Mouse (Mus musculus): ENCODE data around the gene Cdc14b. TPM values are rescaled to one million over a fixed set of nuclear protein-coding genes. Genes with fewer than 3 reads are reported as not detected.

Gene Cdc14b
- total and polyA plus RNA-seq, 2 experiments from 2014 or later, result 1.2 to 4.6 TPM

DNA sequence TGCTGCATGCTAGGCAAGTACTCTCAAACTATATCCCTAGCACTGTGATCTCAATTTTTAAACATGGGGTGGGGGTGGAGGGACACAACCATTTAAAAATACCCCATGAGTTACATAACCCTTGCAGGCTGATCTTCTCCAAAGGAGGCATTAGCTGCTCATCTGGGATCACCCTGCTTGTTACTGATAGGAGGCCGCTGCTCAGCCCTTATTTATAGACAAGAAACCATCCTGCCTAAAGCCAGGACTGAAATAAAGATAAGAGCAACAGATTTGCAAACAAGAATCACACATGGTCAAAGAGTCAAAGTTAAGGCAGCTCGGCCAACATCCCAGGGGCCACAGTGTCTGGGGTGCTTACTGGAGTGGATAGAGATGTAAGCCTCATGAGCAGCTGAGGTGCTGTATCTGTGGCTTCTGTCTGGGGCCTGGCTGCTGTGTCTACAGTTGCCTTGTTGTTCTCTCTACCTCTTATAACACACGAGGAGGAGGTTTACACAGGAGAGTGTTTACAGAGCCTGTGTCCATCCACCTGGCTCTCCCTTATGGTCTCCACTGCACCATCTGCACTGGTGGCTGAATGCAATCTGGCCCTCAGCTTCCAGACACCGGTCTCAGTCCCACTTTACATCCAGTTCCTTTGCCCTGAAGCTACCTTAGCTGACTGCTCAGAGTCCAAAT is 38.0 kb downstream of the Cdc14b start:
- Histone ChIP-seq H3K27me3 (ENCODE audit: insufficient read depth, low read length) (no peaks in the 10 kb centered on the region), H3K4me3 (ENCODE audit: low read depth, low read length) (no peak overlapping the region), H3K9ac (replicated peaks; ENCODE audit: low read length, poor library complexity, severe bottlenecking) (no peak overlapping the region), H3K9me3 (ENCODE audit: low read length) (no peaks in the 10 kb centered on the region), H3K36me3 (ENCODE audit: insufficient read depth, low read length) (no peaks in the 10 kb centered on the region), H3K4me1 (ENCODE audit: insufficient read depth, low read length) (no peaks in the 10 kb centered on the region), H3K27ac (ENCODE audit: low read depth, low read length) (no peak overlapping the region), H3K4me2 (ENCODE audit: low read depth, low read length, poor library complexity, severe bottlenecking) (no peak overlapping the region)
- WGBS, result 79% methylated on average over 4 of the region's 4 CpGs
- no peak for TF ChIP-seq CTCF (IDR thresholded peaks at IDR 0.05)
- no peak for ATAC-seq (ENCODE audit: low FRiP score)
- DNase-seq (ENCODE audit: low spot score), result no peak

DNA sequence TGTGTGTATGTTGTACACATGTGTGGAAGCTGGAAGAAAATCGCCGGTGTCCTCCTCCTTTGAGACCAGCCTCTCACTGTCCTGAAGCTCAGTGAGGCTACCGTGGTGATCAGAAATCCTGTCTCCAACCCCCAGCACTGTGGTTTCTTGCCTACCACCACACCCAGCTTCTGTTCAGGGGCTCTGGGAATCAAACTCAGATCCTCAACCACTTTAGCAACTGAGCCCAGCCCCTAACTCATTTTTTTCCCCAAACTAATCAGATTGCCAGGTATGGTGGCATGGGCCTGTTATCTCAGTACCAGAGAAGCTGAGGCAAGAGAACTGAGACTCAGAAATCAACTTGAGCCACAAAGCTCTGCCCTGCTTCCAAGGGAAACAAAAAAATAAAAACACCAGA is 39.3 kb downstream of the Cdc14b start:
- no peaks in the 10 kb centered on the region for H3K4me1 ChIP-seq (ENCODE audit: insufficient read depth, low read length)

DNA sequence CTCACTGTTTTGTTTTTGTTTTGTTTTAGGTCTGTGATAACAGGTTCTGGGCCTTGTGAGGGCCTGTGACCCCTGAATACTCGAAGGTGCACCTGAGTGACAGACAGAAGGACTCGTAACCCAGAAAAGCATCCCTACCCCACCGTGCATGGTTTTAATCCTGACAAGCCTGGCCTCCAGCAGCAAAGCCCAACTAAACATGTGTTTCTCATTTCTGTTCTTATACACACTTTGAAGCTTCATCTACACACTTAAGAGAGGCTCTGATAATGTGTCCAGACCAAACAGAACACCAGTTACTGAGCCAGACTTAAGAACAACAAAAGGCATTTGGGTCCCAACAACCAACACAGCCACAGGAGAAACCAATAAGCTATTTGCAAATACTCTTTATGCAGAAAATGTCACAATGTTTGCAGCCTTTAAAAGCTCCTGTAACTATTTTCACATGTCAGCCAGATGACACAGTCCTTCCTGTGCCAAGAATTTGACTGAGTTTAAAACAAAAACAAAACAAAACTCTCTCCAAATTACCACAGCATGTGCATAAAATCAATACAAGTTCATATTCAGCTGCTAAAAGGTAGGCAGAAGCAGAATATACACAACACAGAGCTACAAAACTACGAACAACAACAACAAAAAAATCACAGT is 39.9 kb downstream of the Cdc14b start:
- H3K4me1 ChIP-seq (ENCODE audit: insufficient read depth, low read length), result no peaks in the 10 kb centered on the region
- H3K27ac ChIP-seq (ENCODE audit: low read depth, low read length), result no peak overlapping the region
- WGBS, result 74% methylated on average over 4 of the region's 4 CpGs
- H3K36me3 ChIP-seq (ENCODE audit: insufficient read depth, low read length), result no peaks in the 10 kb centered on the region
- no peak for TF ChIP-seq CTCF (IDR thresholded peaks at IDR 0.05)
- H3K9me3 ChIP-seq (ENCODE audit: low read length), result no peaks in the 10 kb centered on the region
- H3K27me3 ChIP-seq (ENCODE audit: insufficient read depth, low read length), result no peaks in the 10 kb centered on the region
- no peak overlapping the region for H3K4me3 ChIP-seq (ENCODE audit: low read depth, low read length)
- ATAC-seq (ENCODE audit: low FRiP score) (no peak), DNase-seq (ENCODE audit: low spot score) (no peak)
- no peak overlapping the region for H3K9ac ChIP-seq (replicated peaks; ENCODE audit: low read length, poor library complexity, severe bottlenecking)
- H3K4me2 ChIP-seq (ENCODE audit: low read depth, low read length, poor library complexity, severe bottlenecking), result no peak overlapping the region

More for the DNA sequence above, 39.3 kb downstream of the Cdc14b start:
- DNase-seq (ENCODE audit: low spot score) (no peak), ATAC-seq (ENCODE audit: low FRiP score) (no peak)
- Histone ChIP-seq H3K4me3 (ENCODE audit: low read depth, low read length) (no peak overlapping the region), H3K9me3 (ENCODE audit: low read length) (no peaks in the 10 kb centered on the region), H3K9ac (replicated peaks; ENCODE audit: low read length, poor library complexity, severe bottlenecking) (no peak overlapping the region), H3K36me3 (ENCODE audit: insufficient read depth, low read length) (no peaks in the 10 kb centered on the region), H3K4me2 (ENCODE audit: low read depth, low read length, poor library complexity, severe bottlenecking) (no peak overlapping the region), H3K27ac (ENCODE audit: low read depth, low read length) (no peak overlapping the region), H3K27me3 (ENCODE audit: insufficient read depth, low read length) (no peaks in the 10 kb centered on the region)
- no peak for TF ChIP-seq CTCF (IDR thresholded peaks at IDR 0.05)
- WGBS, result 87% methylated on average over 3 of the region's 3 CpGs

DNA sequence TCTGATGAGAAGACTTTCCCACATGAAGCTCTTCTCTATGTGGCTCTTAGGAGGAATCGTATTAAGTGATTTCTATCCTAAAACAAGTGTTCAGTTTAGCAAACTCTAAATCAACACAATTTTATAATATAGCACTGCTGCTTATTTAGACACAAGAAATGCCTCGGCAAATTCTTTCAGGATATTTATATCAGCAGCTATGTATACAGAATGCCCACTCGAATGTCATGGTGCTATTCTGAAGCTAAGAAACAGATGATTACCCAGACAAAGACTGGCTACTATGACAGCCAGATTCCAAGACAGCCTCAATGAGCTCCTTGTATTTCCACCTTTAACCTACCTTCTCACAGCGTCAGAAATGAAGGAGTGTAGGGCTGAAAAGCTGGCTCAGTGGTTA is 42.0 kb downstream of the Cdc14b start:
- no peak overlapping the region for H3K9ac ChIP-seq (replicated peaks; ENCODE audit: low read length, poor library complexity, severe bottlenecking)
- H3K9me3 ChIP-seq (ENCODE audit: low read length), result no peaks in the 10 kb centered on the region
- no peaks in the 10 kb centered on the region for H3K27me3 ChIP-seq (ENCODE audit: insufficient read depth, low read length)
- no peak overlapping the region for H3K4me3 ChIP-seq (ENCODE audit: low read depth, low read length)
- TF ChIP-seq CTCF (IDR thresholded peaks at IDR 0.05), result no peak
- 78% methylated on average over 4 of the region's 4 CpGs for WGBS
- no peak overlapping the region for H3K27ac ChIP-seq (ENCODE audit: low read depth, low read length)
- DNase-seq (ENCODE audit: low spot score) (no peak), ATAC-seq (ENCODE audit: low FRiP score) (no peak)
- no peak overlapping the region for H3K4me2 ChIP-seq (ENCODE audit: low read depth, low read length, poor library complexity, severe bottlenecking)
- H3K36me3 ChIP-seq (ENCODE audit: insufficient read depth, low read length), result no peaks in the 10 kb centered on the region
- no peaks in the 10 kb centered on the region for H3K4me1 ChIP-seq (ENCODE audit: insufficient read depth, low read length)

DNA sequence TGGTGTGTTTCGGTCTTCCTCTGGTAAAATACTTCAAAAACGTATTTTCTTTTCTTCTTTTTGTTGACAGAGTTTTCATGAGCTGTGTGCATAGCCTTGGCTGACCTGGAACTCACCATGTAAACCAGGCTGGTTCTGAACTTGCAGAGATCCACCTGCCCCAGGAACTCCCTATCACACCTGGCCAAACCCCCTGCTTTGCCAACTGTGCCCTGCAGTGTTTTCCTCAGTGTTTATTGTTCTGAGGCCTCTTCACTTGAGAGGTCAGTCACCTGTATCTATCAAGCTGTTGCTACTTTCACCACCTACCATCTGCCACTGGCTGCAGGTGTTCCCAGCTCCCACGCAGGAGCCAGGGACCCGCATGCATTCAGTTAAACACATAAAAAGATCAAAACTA is 48.4 kb downstream of the Cdc14b start:
- ATAC-seq (ENCODE audit: low FRiP score), result no peak

DNA sequence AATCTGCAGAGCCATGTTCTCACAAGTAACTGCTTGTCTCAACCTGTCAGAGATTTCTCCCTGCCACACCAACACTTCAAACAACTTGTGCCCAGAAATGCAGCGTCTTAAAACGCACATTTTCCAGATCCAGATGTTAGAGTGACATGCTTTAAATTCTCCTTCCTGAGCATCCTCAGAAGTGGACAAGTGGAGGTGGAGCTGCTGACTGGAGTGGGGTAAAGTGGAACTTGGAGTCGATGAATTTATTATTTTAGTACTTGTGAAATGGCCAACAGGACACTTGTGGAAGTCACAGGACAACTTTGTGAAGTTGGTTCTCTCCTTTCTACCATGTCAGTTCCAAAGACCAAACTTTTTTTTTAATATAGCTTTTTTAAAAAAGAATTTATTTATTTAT is 49.4 kb downstream of the Cdc14b start:
- ATAC-seq (ENCODE audit: low FRiP score) (no peak), DNase-seq (ENCODE audit: low spot score) (no peak)
- H3K36me3 ChIP-seq (ENCODE audit: insufficient read depth, low read length), result no peaks in the 10 kb centered on the region
- H3K27me3 ChIP-seq (ENCODE audit: insufficient read depth, low read length), result no peaks in the 10 kb centered on the region
- TF ChIP-seq CTCF (IDR thresholded peaks at IDR 0.05), result no peak
- no peak overlapping the region for H3K4me3 ChIP-seq (ENCODE audit: low read depth, low read length)
- H3K4me1 ChIP-seq (ENCODE audit: insufficient read depth, low read length), result no peaks in the 10 kb centered on the region
- no peaks in the 10 kb centered on the region for H3K9me3 ChIP-seq (ENCODE audit: low read length)
- no peak overlapping the region for H3K27ac ChIP-seq (ENCODE audit: low read depth, low read length)
- no peak overlapping the region for H3K9ac ChIP-seq (replicated peaks; ENCODE audit: low read length, poor library complexity, severe bottlenecking)
- no peak overlapping the region for H3K4me2 ChIP-seq (ENCODE audit: low read depth, low read length, poor library complexity, severe bottlenecking)
- WGBS, result 94% methylated on average over 3 of the region's 3 CpGs

More for the DNA sequence above, 48.4 kb downstream of the Cdc14b start:
- Histone ChIP-seq H3K27me3 (ENCODE audit: insufficient read depth, low read length) (no peaks in the 10 kb centered on the region), H3K4me2 (ENCODE audit: low read depth, low read length, poor library complexity, severe bottlenecking) (no peak overlapping the region), H3K36me3 (ENCODE audit: insufficient read depth, low read length) (no peaks in the 10 kb centered on the region), H3K4me1 (ENCODE audit: insufficient read depth, low read length) (no peaks in the 10 kb centered on the region), H3K27ac (ENCODE audit: low read depth, low read length) (no peak overlapping the region), H3K9ac (replicated peaks; ENCODE audit: low read length, poor library complexity, severe bottlenecking) (no peak overlapping the region), H3K9me3 (ENCODE audit: low read length) (no peaks in the 10 kb centered on the region), H3K4me3 (ENCODE audit: low read depth, low read length) (no peak overlapping the region)
- WGBS, result 93% methylated on average over 4 of the region's 4 CpGs
- DNase-seq (ENCODE audit: low spot score), result no peak
- no peak for TF ChIP-seq CTCF (IDR thresholded peaks at IDR 0.05)

Data from midbrain, postnatal 0 days (tissue).